Mouse (Mus musculus): ENCODE measurements around the gene Dnmbp.
A peak's percentile ranks its signal among the peaks of the same experiment; 100 is the strongest.

Dnmbp gene

DNA sequence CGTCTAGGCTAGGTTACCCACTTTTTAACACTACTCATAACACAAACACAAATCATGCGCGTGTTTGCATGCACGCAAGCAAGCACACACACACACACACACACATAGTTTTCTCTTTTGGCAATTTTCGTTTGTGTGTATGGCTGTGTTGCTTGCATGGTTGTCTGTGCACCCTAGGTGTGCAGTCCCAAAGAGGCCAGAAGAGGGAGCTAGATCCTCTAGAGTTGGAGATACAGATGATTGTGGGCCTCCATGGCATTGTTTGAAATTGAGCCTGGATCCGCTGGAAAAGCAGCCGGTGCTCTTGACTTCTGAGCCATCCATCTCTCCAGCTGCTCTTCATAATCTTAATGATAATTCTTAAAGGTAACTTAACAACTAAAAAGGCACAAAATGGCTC lies 33.5 kb downstream of the Dnmbp start:
- DNase-seq: no peak

GRCm38 (mm10) chr19:43905985-43906384 lies 34.0 kb downstream of the Dnmbp start:
- peak; percentile 26 for DNase-seq

DNA sequence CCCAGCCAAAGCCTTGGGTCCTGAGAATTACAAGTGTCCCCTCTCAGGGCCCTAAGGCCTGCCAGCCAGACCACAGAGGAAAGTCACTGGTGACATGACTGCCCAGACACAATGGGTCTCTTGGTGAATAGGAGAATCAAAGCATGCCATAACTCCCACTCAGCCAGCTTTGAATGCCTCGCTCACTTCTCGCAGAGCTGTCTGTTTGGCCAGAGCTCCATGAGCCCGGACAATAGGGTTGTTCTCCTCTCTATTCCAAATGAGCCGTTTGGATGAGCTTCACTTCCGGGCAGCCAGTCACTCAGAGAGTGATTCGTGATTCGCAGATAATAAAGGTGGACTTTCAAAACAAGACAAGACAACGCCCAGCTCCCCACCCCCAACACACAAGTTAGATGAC lies 34.9 kb downstream of the Dnmbp start:
- no peak for DNase-seq

- no peak for DNase-seq
Observed at GRCm38 (mm10) chr19:43904327-43904726, 35.7 kb downstream of the Dnmbp start.

DNA sequence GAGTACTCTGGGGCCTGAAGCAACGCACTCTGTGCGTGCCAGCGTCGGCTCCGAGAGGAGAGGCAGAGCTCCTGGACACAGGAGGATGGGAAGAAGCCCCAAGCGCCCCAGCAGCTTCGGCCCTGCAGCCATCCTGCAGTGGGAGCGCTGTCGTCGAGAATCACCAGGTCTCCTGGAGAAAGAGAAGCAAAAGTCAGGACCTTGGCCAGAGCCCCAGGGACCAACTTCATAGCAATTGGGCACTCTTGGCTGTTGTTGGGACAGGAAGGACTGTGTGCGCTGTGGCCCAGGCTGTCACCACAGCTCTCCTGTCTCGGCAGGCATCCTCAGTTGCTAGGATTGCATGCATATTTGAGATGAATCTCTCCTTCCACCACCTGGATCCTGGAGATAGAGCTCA lies 37.1 kb downstream of the Dnmbp start:
- no peak for DNase-seq

DNA sequence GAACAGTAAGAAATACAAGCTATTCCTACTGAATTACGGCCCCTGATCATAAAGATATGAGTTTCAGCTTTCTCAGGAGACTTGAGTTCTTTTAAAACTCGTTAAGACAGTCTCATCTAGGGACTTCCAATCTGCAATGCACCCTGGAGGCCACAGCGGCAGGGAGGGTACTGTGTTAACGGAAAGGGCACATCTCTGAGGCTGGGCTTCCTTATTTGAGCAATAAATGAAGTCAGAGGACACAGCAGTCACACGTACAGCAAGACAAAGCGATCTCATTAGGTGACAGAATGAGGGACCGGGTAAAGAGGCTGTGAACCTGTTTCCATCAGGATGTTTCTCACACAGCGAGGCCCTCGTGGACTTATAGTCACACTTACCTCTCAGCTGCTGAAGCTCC lies 39.3 kb downstream of the Dnmbp start:
- DNase-seq: no peak

DNA sequence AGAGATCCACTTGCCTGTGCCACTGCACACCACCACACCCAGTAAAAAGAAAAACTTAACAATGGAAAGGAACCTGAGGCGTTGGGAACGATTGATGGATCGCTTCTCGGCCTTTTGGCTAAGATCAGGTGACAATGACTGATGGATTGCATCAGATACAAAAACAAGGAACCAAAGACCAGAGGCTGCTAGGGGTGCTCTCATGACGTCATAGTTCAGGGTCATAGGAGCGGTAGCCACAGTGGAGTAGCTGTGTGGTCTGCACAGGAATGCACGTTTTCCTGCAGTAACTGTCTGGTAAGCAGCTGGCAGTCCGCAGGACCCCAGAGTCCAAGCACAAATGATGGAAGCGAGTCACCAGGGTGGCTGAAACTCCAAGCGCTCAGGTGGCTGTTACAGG lies 41.4 kb downstream of the Dnmbp start:
- DNase-seq: no peak

GRCm38 (mm10) chr19:43896441-43896840 lies 43.5 kb downstream of the Dnmbp start:
- no peak for DNase-seq

- DNase-seq: no peak
Observed at GRCm38 (mm10) chr19:43895951-43896350, 44.0 kb downstream of the Dnmbp start.

DNA sequence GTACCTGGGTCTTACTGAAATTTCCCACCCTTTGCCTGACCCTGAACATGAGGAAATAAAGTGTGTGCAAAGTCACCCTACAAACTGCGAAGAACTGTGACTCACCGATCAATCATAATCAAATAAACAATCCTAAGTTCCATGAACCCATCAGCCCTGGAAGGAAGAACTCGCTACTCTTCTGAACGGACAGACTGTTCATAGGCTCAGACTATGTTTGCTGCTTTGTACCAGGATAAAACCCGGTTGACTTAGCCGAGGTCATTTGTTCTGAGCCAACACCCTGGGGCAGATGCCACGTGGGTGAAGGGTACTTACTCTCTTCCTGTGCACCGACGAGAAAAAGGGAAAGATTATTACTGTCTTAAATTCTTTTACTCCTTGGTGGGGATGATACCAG lies 45.2 kb downstream of the Dnmbp start:
- DNase-seq: no peak

GRCm38 (mm10) chr19:43894070-43894469 lies 45.9 kb downstream of the Dnmbp start:
- DNase-seq: no peak

GRCm38 (mm10) chr19:43890487-43890886 lies 49.5 kb downstream of the Dnmbp start:
- DNase-seq: no peak

GRCm38 (mm10) chr19:43887725-43888124 lies 52.3 kb downstream of the Dnmbp start:
- DNase-seq: no peak

- DNase-seq: no peak
Observed at GRCm38 (mm10) chr19:43887242-43887641, 52.7 kb downstream of the Dnmbp start.

GRCm38 (mm10) chr19:43886371-43887099 lies 53.5 kb downstream of the Dnmbp start:
- no peak for DNase-seq

DNA sequence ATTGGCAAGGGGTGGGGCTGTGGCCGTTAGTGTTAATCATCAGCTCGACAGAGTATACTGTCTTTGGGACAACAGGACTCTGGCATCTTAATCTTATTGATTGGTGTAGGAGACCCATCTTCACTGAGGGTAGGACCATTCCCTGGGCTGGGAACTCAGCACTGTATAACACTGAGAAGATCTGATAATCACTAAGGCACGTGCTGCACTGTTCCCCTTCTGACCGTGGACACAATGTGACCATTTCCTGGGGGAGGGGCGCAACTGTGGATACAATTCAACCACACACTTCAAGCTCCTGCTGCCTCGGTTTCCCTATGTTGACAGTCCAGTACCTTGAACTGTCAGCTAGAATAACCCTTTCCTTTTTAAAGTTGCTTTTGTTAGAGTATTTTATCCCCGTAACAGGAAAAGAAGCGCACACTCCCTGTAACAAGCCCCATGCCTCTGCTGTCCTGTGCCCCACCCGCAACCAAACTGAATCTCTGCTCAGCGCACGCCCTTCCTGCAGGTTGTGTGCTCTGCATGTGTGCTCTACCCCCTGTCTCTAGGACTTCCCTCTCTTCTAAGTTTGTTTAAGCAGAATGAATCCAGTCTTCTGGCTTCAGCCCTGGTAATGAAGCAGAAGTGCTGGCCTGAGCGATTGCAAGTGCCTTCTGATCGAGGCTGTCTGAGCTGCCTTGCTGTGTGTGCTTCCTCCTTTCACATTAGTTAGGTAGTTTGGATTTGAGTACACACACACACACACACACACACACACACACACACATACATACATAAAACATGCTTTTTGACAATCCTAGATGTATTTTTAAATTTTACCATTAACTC lies 55.1 kb downstream of the Dnmbp start:
- no peak for DNase-seq

DNA sequence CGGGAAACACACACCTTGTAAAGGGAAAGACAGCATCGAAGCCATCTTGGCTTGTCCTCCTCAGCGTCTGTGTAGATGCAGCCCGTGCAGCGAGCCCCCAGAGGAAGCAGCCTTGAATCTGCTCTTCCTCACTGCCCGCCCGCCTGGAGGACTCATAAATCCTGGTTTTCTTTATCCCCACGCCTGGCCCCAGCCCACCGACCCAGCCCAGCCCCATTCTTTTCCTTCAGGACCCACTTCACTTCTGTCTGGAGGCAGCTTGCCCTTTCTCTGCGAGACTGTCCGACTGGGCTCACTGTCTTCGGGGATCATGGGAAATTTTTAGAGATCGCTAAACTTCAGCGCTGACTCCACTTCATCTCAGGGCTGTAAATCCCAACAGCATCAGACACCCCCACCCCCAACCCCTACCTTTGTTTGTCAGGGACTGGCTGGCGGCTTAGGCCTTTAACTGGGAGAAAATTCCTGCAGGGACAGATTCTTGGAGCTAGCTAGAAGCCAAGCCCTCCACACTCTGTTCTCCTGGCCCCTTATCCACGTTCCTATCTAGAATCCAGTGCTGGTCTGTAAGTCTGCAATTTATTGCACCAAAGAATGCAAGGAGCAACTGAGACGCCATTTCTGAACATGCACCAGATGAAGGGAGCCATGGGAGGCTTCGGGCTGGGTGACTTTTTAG lies 57.0 kb downstream of the Dnmbp start:
- DNase-seq: no peak

DNA sequence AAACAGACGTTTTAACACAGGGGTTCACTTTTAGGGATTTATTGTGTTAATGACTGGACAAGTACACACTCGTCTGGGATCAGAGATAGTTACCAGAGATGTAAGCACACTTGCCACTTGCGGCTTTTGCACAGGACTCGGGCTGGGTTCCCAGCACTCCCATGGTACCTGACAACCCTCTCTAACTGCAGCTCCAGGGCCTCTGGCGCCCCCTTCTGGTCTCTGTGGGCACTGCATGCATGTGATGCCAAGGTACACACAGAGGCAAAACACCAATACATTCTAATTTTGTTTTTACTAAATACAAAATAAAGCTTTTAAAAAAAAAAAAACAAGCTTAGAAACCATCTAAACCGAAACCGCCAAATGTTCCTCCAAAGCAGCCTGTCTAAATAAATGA lies 58.4 kb downstream of the Dnmbp start:
- peak; percentile 6 for DNase-seq

DNA sequence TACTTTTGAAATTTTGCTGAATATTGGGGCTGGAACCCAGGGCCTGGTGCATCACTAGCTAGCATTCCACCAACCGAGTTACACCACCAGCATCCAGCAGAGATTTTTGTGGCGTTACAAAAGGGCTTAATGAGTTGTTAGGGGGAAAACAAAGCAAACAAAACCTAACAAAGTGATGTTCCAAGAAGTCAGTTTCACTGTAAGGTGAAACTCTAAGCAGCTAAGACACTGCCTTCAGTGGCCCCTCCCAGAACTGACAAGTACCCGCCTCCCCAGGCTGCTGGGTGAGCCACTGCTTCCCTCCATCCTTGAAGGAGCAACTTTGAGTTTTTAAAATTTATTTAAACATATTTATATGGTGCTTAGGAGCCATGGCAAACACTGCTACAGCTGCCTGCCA lies 59.6 kb downstream of the Dnmbp start:
- DNase-seq: no peak

- no peak for DNase-seq
Observed at GRCm38 (mm10) chr19:43879401-43880212, 60.4 kb downstream of the Dnmbp start.

DNA sequence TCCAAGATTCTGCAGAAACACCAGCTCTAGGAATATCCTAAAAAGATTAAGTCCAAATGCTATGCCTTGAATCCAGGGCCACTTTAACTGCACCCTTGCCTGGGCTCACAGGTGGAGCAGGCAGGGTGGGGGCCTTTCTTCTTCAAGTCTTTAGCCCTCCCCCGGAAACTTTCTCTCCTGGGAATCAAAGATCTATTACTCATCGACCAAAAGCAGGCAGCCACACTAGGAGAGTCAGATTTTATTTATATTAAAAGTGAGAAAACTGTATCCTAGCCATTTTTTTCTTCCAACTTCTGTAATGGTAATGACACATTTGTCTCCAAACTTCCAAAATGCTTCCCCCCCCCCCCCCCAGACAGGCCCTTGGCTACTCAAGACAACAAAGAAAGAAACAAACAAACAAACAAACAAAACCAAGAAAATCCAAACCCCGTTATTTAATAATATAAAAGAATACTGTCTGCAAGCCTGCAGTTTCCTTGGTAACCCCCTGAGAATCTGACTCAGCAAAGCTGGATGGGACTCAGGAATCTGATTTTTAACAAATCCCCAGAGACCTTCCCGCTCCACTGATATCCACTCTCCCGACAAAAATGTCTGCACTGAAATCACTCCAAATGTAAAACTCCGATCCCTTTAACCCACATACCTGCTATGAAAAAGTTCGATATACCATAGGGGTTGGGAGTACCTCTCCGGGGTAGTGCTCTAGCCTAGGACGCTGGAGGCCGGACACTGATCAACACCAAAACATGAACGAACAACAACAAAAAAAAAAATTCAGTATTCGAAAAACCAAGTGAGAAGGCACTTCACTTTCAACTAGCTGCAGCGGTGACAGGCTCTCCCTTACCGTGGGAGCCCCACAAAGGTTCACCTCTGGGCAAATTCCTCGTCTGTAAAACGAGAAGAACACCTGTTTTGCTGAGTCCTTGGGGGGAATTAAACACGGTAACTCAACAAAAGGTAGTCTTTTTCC lies 61.6 kb downstream of the Dnmbp start:
- no peak for DNase-seq

DNA sequence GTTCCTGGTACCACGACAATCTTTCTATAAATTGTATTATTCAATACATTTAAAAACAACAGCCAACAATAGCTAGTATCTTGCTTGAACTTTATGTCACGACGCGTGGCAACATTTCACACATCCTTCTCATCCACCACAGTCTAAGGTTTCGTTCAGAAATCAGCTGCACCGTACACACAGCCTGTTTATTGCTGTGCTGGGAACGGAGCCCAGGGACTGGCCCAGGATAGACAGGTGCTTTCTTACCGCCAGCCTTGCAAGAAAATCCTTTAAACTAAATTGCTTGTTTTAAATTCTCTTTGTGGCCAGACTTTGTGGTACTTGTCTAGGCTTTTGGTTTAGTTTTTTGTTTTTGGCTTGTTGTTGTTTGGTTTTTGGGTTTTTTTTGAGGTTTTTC lies 62.6 kb downstream of the Dnmbp start:
- DNase-seq: no peak

Data from thymus, postnatal 25 days (tissue).